Mouse (Mus musculus) yolk sac, embryonic 10.5 days (tissue): ENCODE data around the gene Vash1.

ENCODE experiments used
- DNase-seq: peaks from one replicate; pipeline ENCODE4 v3.0.0-alpha.2; 2017; ENCODE audit warnings: low spot score

The Vash1 gene

GRCm38 (mm10) chr12:86683698-86684097, 5.2 kb downstream of the Vash1 start:
- no peak for DNase-seq

GRCm38 (mm10) chr12:86685275-86685674, 6.8 kb downstream of the Vash1 start:
- DNase-seq = no peak

- DNase-seq = no peak
Observed at GRCm38 (mm10) chr12:86686551-86687330, 8.2 kb downstream of the Vash1 start.

- DNase-seq = no peak
Observed at GRCm38 (mm10) chr12:86687445-86687955, 9.0 kb downstream of the Vash1 start.

GRCm38 (mm10) chr12:86687971-86688573, 9.6 kb downstream of the Vash1 start:
- peak; percentile 37 for DNase-seq

- DNase-seq = no peak
Observed at GRCm38 (mm10) chr12:86688917-86689316, 10.4 kb downstream of the Vash1 start.

GRCm38 (mm10) chr12:86690700-86691485, 12.4 kb downstream of the Vash1 start:
- no peak for DNase-seq

GRCm38 (mm10) chr12:86692471-86693356, 14.2 kb downstream of the Vash1 start:
- no peak for DNase-seq

GRCm38 (mm10) chr12:86693389-86693788, 14.9 kb downstream of the Vash1 start:
- no peak for DNase-seq

- DNase-seq = no peak
Observed at GRCm38 (mm10) chr12:86694441-86694840, 15.9 kb downstream of the Vash1 start.

- DNase-seq = no peak
Observed at GRCm38 (mm10) chr12:86697996-86698395, 19.5 kb downstream of the Vash1 start.

- DNase-seq = no peak
Observed at GRCm38 (mm10) chr12:86698537-86698936, 20.0 kb downstream of the Vash1 start.

GRCm38 (mm10) chr12:86699965-86700926, 21.7 kb downstream of the Vash1 start:
- no peak for DNase-seq

- no peak for DNase-seq
Observed at GRCm38 (mm10) chr12:86700927-86701310, 22.4 kb downstream of the Vash1 start.

- DNase-seq = no peak
Observed at GRCm38 (mm10) chr12:86701491-86701890, 23.0 kb downstream of the Vash1 start.

GRCm38 (mm10) chr12:86702690-86703089, 24.2 kb downstream of the Vash1 start:
- DNase-seq = no peak

- DNase-seq = no peak
Observed at GRCm38 (mm10) chr12:86705843-86706242, 27.3 kb downstream of the Vash1 start.

- DNase-seq = no peak
Observed at GRCm38 (mm10) chr12:86714026-86714425, 35.5 kb downstream of the Vash1 start.

- no peak for DNase-seq
Observed at GRCm38 (mm10) chr12:86715401-86715800, 36.9 kb downstream of the Vash1 start.

GRCm38 (mm10) chr12:86716962-86717361, 38.5 kb downstream of the Vash1 start:
- DNase-seq = no peak
